In genomic region chr4:80159842-80160241, GRCm38 (mm10) we compare ENCODE assay signal across 16 mouse cellular contexts.
"Had no signal": no experiment of that assay in that cellular context is flagged by ENCODE, and none has a peak within 500 bp of the region (broad histone marks: within the 10 kb centered on the region; RNA-seq: fewer than 3 reads in every experiment).

No protein-coding gene starts in this region.

- ATAC-seq: hindbrain, postnatal 0 days; intestine, embryonic 16.5 days; liver, embryonic 12.5 days had no signal

- DNase-seq: gastrocnemius, postnatal 14 days; gastrocnemius, postnatal 36 days; heart, adult 2 months; heart, postnatal 14 days; heart, postnatal 36 days; kidney, adult 11 months; kidney, adult 2 months; kidney, adult 9 months; kidney, postnatal 14 days; kidney, postnatal 36 days; layer of hippocampus, adult 9-11 months; layer of hippocampus, postnatal 36 days; left cerebral cortex, postnatal 4 days had no signal
